Mouse (Mus musculus) small intestine, adult 2 months (tissue): Measurements from ENCODE around the gene Cacfd1.

ENCODE experiments used
- CTCF ChIP-seq: fragments of 200-500 bp; IDR thresholded peaks from 2 replicates; pipeline ENCODE4 v1.5.1; 2012; ENCODE audit warnings: low read depth, mild to moderate bottlenecking, control low read depth, inconsistent platforms, low read length, moderate library complexity, mixed read lengths; ENCODE audit not compliant: insufficient replicate concordance, insufficient read length; ENCODE audit errors: extremely low read depth
- POLR2A ChIP-seq: fragments of 200-500 bp; IDR thresholded peaks from 2 replicates; pipeline ENCODE4 v1.6.1; 2012; ENCODE audit warnings: low read depth, mild to moderate bottlenecking, control low read depth, inconsistent platforms, low read length, moderate library complexity

DNA sequence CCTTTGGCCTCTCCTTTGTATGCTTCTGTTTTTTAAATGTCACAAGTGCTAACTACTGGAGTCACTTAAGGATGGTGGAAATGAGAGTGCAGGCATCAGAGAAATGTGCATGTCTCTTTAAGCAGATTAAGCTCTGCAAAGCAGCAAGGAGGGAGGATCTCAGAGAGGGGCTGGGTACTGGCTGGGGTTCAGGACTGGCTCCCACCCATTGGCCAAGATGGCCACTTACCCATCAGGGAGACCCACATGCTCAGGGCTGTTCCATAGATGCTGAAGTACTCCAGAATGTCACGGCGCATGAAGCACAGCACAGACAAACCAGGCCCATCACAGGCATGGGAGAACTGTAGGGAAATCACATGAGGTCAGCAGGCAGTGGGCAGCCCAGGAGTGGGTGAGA, 57.4 kb downstream of the Cacfd1 start:
- TF ChIP-seq CTCF (no peak), POLR2A (no peak)
